Mouse (Mus musculus) cerebellum, adult 11 months (tissue): ENCODE measurements around the gene Kcnh2.
"Not testable (repeated sequence)": the region's sequence is repeated elsewhere in the genome, so short reads cannot be mapped to it uniquely, and the experiment has no call there.

Source experiments
- DNase-seq: peaks from one replicate; pipeline ENCODE4 v3.0.0; 2022

Gene Kcnh2

DNA sequence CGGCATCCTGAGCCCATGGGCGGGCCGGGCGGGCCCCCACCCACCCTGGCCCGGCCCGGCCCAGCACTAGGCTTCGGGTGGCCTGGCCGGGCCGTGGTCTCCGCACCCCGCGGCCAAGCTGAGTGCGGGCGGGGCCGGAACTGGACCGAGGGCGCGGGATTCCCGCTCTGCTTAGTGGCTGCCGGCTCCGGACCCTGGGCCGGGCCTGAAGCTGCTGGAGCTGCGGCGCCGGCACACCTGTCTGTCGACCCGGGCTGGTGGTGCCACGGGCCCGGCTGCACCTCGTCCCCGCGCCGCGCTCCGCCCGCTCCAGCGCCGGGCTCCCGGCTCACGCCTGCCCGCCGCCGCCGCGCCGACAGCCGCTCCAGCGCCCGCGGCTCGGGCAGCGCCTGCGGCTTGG is at the start of gene Kcnh2:
Gene Kcnh2, minus strand, starts transcription at position 327 of the 400 bp plus-strand sequence.
- DNase-seq = no peak

DNA sequence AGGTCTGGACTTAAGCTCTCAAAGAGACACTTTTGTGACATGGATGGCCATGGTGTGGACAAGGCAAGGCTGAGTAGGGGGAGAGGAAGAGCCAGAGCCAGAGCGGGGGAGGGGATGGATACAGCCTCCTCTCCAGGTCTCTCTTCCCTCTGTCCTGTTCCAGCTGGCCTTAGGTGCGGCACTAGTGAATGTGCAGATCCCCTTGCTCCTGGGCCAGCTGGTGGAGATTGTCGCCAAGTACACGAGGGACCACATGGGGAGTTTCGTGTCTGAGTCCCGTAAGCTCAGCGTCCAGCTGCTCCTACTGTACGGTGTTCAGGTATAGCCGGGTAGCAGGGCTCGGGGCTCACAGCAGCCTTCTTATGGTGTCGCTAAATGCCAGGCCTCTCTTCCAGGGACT is 49.0 kb upstream of the Kcnh2 start:
- no peak for DNase-seq

DNA sequence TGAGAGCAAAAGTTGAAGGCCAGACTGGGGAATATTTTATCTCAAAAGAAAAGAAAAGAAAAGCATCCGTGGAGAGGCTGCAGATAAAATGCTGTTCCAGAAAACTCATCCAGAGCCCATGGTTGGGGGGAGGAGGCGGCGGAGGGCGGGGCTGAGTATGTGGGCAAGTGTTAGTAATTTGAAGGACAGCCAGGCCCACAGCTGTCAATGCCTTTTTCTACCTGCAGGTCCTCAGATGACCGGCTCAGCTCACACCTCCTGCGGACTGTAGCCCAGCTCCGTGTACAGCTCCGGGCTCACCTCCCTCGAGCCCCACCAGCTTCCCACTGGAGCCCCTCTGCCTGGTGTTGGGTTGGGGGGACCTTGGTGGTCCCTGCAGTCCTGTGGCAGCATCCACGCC is 48.3 kb upstream of the Kcnh2 start:
- DNase-seq = no peak

DNA sequence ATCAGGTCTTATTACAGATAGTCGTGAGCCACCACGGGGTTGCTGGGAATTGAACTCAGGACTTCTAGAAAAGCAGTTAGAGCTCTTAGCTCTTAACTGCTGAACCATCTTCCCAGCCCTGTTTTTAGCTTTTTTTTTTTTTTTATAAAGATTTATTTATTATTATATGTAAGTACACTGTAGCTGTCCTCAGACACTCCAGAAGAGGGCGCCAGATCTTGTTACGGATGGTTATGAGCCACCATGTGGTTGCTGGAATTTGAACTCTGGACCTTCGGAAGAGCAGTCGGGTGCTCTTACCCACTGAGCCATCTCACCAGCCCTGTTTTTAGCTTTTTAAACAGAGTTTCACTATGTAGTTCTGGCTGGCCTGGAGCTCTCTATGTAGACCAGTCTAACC is 44.9 kb upstream of the Kcnh2 start:
- DNase-seq = not testable (repeated sequence)

DNA sequence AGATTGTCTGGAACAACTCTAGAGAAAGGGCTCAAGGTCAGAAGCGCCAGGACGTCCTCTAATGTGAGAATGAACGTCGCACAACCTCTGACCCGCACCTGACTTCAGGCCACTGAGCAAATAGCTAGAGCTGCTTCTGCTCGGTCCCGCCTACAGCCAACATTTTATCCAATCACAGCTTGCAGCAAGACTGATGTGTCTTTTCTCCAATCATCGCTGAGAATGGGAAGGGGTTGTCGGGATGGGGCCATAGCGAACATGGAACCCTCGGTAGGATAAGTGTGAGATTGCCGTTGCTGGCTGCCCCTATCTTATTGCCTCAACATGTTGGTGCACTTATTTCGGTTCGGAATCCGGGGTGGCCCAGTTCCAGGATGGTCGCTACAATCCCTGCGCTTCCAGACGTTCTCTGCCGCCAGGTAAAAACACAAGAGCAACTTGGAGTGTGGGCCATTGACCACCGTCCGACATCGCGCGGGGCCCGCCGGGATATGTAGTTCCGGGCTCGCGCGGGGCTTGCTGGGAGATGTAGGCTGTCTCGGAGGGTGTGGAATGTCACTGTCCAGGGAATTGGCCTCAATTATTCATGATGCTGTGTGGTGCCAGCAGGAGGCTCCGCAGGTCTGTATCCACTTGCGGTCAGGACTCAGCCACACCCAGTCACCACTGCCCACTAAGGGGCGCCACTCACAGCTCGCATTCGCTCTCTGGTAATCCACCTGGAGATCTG is 42.9 kb upstream of the Kcnh2 start:
- DNase-seq = peak; percentile 94

DNA sequence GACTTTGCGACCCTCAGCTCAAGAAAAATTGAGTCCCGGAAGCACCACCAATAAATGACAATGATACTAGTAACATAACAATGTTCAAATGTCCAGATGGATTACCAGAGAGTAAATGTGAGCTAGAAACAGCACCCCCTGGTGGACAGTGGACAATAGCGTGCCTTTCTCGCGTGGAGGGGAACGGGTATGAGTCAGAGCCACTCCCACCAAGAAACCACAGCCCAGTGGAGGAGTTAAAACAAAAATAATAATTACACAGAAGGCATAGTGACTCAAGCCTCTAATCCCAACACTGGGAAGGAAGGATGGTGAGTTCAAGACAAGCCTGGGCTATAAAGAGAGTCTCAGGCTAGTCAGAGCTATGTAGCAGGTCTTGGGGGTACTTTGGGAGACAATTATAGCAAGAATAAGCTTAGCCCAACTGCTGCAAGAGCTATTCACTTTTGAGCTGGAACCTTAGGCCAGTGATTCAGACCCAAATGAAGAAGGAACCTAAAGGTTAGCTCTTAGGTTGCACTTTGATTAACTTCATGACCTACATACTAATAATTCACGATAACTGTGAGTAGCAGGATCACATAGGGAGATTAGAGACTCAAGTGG is 42.1 kb upstream of the Kcnh2 start, which contains the start of gene Abcb8:
Gene Abcb8, plus strand, starts transcription at position 272 of the 606 bp plus-strand sequence.
- peak; percentile 75 for DNase-seq

DNA sequence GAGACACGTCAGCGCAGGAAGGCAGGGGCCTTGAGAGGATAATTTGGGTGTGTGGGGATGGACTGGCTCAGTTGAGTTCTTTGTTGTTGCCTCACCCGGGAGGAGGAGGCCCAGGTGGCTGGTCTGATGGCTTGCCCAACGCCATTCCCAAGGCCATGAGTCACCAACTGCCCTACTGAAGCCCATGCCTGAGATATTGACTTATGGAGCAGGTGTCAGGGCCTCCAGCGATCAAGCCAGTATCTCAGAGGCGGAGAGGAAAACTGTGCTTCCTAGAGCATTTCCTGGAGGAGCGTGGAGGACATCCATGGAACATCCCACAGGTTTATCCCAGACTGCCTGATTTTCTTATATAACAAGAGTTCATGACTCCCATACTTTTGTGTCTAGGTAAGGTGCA is 41.3 kb upstream of the Kcnh2 start:
- no peak for DNase-seq

DNA sequence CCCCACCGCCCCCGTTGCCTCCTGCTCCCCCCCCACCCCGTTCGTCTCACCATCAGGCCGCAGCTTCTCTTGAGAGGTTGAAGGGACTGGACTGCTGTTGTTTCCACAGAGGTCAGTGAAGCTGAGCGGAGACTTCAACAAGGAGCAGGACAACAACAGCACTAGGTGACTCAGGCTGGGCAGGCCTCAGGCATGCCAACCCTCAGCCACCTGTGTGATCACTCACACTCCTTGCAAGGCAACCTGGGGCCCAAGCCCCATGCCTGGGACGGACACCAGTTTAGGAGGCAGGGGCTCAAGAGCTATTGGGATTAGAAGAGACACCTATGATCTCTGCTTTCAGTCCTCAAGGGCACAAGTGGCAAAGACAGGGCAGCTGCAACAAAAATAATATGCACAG is 40.5 kb upstream of the Kcnh2 start, which contains the start of gene Atg9b:
Gene Atg9b, minus strand, starts transcription at position 280 of the 400 bp plus-strand sequence.
- no peak for DNase-seq

DNA sequence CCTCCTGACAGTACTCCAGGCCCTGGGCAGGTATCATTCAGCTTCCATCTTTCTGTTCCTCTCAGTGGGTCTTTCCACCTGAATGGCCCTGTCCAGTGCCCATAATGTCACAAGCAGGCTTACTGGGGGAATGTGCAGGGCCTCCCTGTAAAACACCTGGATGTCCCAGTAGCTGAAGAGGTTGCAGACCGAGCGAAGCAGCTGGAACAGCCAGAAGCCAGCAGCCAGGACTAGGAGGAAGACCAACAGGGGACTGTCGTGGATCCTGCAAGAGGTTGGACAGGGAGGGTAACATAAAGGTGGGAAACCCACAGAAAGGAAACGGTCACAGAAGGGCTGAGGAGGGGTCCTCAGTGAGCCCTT is 38.2 kb upstream of the Kcnh2 start:
- DNase-seq = no peak

DNA sequence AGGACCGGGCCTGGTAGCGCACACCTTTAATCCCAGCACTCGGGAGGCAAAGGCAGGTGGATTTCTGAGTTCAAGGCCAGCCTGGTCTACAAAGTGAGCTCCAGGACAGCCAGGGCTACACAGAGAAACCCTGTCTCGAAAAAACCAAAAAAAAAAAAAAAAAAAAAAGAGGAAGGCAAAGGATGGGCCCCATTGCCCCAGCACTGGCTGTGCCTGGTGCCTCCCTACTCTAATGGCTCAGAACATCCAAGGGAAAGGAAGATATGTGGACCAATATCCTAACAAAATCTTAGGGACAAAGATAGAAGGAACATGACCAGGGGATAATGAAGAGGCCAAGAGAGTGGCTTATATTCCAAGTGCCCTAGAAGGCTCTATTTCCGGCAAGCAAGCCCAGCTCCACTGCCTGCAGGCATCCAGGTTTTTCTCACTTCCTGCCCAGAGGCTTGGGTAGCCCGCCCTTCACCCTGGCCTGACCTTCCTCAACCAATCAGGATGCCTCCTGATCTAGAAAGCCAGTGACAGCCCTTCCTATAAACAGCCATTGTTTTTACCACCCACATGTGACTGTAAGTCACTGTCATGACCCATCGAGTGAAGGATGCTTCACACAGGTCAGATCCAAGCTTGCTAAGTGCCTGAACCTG is 37.7 kb upstream of the Kcnh2 start:
- no peak for DNase-seq

DNA sequence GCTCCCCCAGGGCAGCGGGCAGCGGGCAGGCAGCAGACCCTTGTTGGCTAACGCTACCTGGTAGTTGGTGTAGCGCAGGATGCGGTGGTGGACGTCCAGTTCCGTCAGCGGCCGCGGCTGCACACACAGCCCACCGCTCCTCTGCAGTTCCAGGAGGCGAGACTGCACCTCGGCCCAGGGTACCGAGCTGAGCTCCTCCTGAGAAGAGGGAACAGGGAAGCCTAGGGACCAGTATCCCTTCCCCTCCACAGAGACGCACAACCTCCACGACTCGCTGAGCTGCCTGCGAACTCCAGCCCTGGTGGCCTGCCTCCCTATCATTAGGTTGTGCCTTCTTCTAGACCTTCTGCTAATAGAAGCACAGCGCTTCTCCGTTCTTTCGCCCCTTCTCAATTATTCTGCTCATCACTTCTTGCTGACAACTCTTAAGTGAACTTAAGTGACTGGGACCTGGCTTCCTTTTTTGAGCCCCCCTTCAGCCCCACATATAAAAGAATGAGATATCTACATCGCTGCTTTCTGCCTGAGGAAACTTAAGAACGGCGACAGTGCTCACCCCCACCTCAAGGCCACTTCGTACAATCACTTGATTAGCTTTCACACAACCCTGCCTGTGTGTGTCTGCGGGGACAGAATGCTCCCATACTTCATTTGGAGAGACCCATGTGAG is 37.0 kb upstream of the Kcnh2 start:
- no peak for DNase-seq

DNA sequence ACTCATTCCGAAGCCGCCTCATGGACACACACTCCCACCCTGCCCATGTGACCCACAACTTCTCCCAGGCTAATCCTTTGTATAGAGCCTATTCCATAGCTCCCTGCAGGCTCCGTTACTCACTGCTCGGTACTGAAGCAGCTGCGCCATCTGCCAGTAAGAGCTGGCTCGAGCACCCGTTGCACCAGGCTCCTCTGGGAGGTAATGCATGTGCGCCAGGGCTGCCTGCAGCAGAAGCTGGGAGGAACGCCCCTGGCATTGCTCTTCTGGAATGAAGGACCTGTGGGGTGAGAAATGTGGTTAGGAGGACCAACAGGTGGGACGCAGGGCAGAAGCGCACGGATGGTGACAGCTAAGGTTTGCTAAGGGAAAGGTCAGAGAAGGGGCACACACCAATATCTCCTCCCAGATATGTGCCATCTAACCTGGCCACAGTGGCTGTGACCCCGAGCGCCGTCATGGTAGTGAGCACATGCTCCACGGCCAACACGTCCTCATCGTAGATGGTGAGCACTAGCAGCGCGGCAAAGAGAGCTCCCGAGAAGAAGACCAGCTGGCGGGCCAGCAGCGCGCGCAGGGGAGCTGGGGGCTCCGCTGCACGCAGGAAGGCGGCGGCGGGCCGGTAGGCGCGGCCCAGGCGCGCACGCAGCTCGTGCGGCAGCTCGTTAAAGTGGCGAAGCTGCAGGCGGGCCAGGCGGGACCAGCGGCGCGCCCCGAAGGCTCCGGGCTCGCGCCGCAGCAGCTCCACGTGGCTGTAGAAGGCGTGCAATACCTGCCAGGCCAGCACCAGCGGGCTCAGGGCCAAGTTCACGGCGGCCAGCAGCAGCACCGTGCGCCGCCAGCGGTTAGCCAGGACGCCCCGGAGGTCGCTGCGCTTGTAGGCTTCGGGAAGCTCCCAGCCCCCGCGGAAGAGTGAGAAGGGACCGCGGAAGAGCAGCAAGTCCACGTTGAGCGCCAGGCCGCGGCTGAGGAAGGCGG is 36.1 kb upstream of the Kcnh2 start:
- DNase-seq = no peak

DNA sequence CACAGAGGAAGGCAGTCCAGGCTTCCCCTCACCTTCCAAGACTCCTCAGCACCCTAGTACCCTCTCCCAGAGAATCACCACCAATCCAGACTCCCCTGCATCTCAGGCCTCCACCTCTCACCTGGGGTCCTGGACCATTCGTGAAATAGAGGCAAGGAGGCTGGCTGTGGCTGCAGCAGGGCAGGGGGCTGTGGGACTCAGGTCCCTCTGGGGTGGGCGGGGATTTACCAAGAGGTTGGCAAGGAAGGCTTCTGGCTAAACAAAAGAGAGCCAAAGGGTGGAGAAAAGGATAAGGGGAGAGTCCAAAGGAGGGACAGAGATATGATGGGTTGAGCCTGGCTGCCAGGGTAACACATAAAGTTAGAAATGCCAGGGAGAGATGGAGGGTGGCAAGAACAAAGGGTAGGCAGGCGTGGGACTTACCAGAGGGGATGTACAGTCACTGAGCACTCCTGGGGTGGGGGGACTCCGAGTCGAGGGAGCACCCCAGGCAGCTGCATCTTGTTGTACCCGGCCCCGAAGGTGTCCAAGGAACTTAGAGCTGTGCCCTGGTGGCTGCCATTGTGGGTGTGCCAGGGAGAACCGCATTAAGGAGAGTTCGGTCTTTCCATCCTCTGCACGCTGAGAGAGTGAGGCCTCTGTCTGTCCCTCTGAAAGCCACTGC is 34.6 kb upstream of the Kcnh2 start:
- DNase-seq = no peak

DNA sequence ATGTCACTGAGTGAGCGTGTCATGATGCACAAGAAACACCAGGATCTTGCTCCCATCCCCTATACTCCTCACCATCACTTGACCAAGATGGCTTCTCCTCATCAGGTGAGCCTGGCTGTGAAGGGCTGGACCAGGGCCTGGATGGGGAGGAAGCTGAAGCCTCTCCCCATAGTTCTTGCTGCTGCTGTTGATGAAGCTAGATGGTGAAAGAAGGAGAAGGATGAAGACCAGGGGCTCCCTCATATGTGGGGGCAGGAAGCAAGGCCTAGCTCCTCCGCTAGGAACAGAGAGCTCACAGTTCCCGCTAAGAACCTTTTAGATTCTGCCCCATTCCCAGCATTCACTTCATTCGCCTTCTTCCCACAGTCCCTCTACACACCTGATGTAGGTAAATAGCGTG is 34.0 kb upstream of the Kcnh2 start:
- DNase-seq = no peak

DNA sequence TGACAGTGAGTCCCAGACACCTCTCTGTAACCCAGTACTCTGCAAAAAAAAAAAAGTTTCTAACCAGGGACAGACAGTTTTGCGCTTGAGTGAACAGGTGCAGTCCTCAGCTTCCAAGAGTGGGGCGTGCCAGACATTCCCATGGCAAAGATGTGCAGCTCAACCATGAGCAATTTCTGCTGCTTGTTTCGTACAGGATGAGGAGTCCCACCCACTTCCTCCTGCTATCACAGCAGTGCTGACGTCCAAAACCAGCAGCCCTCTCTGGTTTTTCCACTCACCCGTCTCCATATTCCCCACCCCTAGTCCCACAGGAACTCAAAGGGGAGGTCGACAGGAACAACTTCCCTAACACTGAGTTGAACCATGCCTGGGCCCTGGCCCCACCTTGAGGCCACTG is 33.0 kb upstream of the Kcnh2 start:
- DNase-seq = no peak

DNA sequence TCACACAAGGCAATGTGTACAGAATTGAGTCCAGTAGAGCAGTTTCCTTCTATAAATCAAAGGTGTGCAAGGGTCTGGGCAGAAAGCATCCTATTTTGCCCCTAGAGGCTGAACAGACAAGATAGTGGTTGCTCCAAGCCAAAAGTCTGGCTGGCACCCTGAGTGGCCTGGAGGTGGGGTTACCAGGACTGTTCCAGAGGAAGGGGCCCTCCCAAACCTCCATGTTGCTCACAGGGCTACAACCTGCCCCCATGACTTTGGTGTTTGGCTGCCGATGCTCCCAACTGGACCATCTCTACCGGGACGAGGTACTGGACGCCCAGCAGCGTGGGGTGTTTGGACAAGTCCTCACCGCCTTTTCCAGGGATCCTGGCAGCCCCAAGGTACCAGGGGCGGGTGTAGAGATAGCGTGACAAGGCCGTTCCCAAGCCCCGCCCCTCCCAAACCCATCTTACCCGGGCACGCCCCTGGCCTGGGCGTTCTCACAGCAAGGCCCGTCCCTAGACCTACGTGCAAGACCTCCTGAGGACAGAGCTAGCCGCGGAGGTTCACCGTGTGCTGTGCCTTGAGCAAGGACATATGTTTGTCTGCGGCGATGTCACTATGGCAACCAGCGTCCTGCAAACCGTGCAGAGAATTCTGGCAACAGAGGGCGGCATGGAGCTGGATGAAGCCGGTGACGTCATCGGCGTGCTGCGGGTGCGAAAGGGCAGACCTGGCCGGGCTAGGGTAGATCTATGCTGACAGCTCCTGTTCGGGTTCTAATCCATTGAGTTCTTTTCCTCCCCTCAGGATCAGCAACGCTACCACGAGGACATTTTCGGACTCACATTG is 31.8 kb upstream of the Kcnh2 start:
- DNase-seq = peak; percentile 96

DNA sequence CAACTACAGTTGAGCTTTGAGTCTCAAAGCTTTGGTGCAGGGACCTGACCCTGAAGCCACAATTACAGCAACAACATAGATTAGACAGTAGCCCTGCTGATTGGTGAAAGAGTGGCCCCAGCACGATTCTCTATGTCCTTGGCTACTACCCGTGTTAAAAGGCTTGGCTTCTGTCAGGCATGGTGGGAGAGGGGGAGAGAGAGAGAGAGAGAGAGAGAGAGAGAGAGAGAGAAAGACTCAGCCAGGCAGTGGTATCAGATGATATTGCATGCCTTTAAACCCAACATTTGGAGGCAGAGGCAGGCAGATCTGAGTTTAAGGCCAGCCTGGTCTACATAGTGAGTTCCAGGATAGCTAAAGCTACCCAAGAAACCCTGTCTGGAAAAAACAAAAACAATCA is 30.6 kb upstream of the Kcnh2 start:
- no peak for DNase-seq

DNA sequence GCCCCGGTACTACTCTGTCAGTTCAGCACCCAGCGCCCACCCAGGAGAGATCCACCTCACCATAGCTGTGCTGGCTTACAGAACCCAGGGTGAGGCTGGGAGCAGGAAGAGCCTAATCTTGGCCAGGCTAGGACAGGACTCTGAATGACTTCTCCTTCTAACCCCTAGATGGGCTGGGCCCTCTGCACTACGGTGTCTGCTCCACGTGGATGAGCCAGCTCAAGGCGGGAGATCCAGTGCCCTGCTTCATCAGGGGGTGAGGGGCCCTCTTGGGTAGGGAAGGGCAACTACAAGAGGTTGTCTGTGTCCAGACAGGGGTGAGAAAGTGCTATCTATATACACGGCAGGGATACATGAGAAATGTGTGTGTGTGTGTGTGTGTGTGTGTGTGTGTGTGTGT is 30.1 kb upstream of the Kcnh2 start:
- no peak for DNase-seq

DNA sequence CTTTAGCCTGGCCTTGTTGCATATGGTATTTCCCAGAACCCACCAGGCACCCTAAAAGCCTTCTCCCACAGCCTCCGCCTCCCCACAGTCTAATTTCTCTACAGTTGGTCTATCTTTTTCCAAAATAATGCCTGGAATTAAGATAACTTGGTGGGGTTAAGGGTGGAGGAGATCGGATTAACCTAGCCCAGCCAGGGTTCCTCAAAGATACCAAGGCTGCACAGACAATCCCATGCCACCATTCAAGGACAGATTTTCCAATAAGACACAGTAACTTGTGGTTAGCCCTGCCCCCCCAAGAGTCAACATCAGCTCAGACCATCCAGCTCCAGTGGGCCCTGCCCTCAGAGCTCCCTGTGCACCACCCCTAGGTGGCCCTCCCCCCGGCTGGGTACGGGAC is 29.1 kb upstream of the Kcnh2 start:
- no peak for DNase-seq

DNA sequence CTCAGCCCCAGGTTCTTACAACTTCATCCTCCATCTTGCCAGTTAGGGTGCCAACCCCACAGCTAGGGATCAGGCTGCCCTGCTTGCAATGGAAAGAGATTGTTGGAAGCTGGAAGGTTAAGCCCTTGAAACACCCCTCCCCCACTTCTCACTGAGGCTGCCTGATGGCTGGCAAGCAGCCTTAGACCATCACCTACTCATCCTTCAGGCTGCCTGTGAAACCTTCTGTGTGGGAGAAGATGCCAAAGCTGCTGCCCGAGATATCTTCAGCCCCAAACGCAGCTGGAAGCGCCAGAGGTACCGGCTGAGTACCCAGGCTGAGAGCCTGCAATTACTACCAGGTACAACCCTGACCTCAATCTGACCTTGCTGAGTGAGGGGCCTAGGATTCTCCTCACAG is 28.1 kb upstream of the Kcnh2 start:
- no peak for DNase-seq

DNA sequence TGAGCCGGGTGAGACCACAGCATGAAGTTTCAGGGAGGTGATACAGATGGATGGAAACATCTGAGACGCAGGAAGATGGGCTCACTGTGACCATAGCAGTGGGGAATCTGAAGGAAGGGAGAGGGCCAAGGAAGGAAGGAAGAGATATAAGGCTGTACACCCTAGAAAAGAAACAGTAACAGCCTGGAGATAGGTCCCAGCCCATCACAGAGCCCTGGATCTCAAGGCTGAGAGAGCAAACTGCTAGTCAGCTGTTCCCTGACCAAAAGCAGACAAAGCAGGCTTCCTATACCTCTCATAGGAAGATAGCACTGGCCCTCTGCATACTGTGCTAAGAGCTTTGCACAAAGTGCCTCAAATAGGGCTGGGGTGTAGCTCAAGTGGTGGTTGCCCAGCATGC is 27.3 kb upstream of the Kcnh2 start:
- no peak for DNase-seq
